Mouse (Mus musculus) embryonic facial prominence, embryonic 10.5 days (tissue): ENCODE results near the gene Ccser1. TPM values are rescaled to one million over a fixed set of nuclear protein-coding genes. Genes with fewer than 3 reads are reported as not detected.

Source experiments
- DNase-seq: peaks from one replicate; pipeline ENCODE4 v3.0.0-alpha.2; 2017; ENCODE audit warnings: low spot score
- H3K27ac ChIP-seq: fragments of 300-500 bp; sonication (generic); replicated peaks from 2 replicates; pipeline ENCODE4 v1.5.1; 2016; ENCODE audit warnings: mild to moderate bottlenecking
- H3K27me3 ChIP-seq: fragments of 300-500 bp; sonication (generic); replicated peaks from 2 replicates; pipeline ENCODE4 v1.6.1; 2016; ENCODE audit warnings: low read depth, mild to moderate bottlenecking; ENCODE audit not compliant: poor library complexity, severe bottlenecking
- H3K36me3 ChIP-seq: fragments of 300-500 bp; sonication (generic); replicated peaks from 2 replicates; pipeline ENCODE4 v1.6.1; 2016; ENCODE audit warnings: mild to moderate bottlenecking, moderate library complexity
- H3K4me1 ChIP-seq: fragments of 300-500 bp; sonication (generic); 2 replicates; pipeline ENCODE4 v1.6.1; 2016
- H3K4me3 ChIP-seq: fragments of 300-500 bp; sonication (generic); 2 replicates; pipeline ENCODE4 v1.5.1; 2016; ENCODE audit warnings: mild to moderate bottlenecking, moderate library complexity
- H3K9me3 ChIP-seq: fragments of 300-500 bp; sonication (generic); 2 replicates; pipeline ENCODE4 v1.6.1; 2016; ENCODE audit warnings: mild to moderate bottlenecking
- WGBS: fragments of 180-500 bp; shearing (Covaris S2); methylation state at CpG from one replicate; pipeline ENCODE4 v1.1.7; 2016; 5-methylcytosine and 5-hydroxymethylcytosine counted together
- polyA plus RNA-seq: library from polyadenylated mRNA; unstranded; fragments of >200 nt; fragmentation: Nextera tagmentation; extraction: Ambion mirVana; gene quantifications from 2 replicates; pipeline ENCODE4 v1.2.1, GENCODE M21; 2016

The Ccser1 gene
- 2.9 and 4.3 TPM in 2 replicates for polyA plus RNA-seq

GRCm38 (mm10) chr6:61179949-61180755 lies at the start of gene Ccser1:
TSS of gene Ccser1 (plus strand) at chr6:61180324.
- H3K27ac ChIP-seq, result peak within 1 kb of the TSS; percentile 85
- H3K36me3 ChIP-seq, result no peaks in the 10 kb centered on the region
- 1% methylated on average over 105 of the region's 105 CpGs for WGBS
- H3K4me3 ChIP-seq, result peak within 1 kb of the TSS; percentile 83
- no peaks in the 10 kb centered on the region for H3K9me3 ChIP-seq
- H3K27me3 ChIP-seq, result peaks cover 30% of the 10 kb centered on the region
- DNase-seq, result peak; percentile 78
- H3K4me1 ChIP-seq, result peaks cover 25% of the 10 kb centered on the region

- Histone ChIP-seq H3K9me3 (no peaks in the 10 kb centered on the region; the same call in 1 of the 2 replicates), H3K27ac (no peak overlapping the region), H3K4me3 (no peak overlapping the region), H3K4me1 (no peaks in the 10 kb centered on the region), H3K36me3 (no peaks in the 10 kb centered on the region), H3K27me3 (no peaks in the 10 kb centered on the region)
- DNase-seq, result no peak
- WGBS, result 93% methylated on average over 2 of the region's 2 CpGs
These were observed 43.7 kb upstream of the Ccser1 start for GRCm38 (mm10) chr6:61136436-61136835.

GRCm38 (mm10) chr6:61143031-61143430 lies 37.1 kb upstream of the Ccser1 start:
- no peaks in the 10 kb centered on the region for H3K36me3 ChIP-seq
- WGBS, result 78% methylated on average over 1 of the region's 1 CpGs
- no peaks in the 10 kb centered on the region for H3K27me3 ChIP-seq
- H3K27ac ChIP-seq, result no peak overlapping the region
- no peaks in the 10 kb centered on the region for H3K9me3 ChIP-seq
- H3K4me1 ChIP-seq, result no peaks in the 10 kb centered on the region
- H3K4me3 ChIP-seq, result no peak overlapping the region
- DNase-seq, result no peak

- no peak overlapping the region for H3K4me3 ChIP-seq
- DNase-seq, result no peak
- no peak overlapping the region for H3K27ac ChIP-seq
- no peaks in the 10 kb centered on the region for H3K9me3 ChIP-seq
- peaks cover 28% of the 10 kb centered on the region for H3K4me1 ChIP-seq
- no peaks in the 10 kb centered on the region for H3K27me3 ChIP-seq
- WGBS, result 84% methylated on average over 3 of the region's 3 CpGs
- no peaks in the 10 kb centered on the region for H3K36me3 ChIP-seq
These were observed 27.2 kb upstream of the Ccser1 start for GRCm38 (mm10) chr6:61152924-61153323.

- Histone ChIP-seq H3K27ac (no peak overlapping the region), H3K4me1 (peaks cover 28% of the 10 kb centered on the region), H3K27me3 (no peaks in the 10 kb centered on the region), H3K4me3 (no peak overlapping the region), H3K36me3 (no peaks in the 10 kb centered on the region), H3K9me3 (no peaks in the 10 kb centered on the region)
- DNase-seq, result no peak
- WGBS, result 42% methylated on average over 6 of the region's 6 CpGs
These were observed 25.5 kb upstream of the Ccser1 start for GRCm38 (mm10) chr6:61154654-61155053.

GRCm38 (mm10) chr6:61155059-61155629 lies 25.0 kb upstream of the Ccser1 start:
- H3K27ac ChIP-seq, result no peak overlapping the region
- no peaks in the 10 kb centered on the region for H3K27me3 ChIP-seq
- H3K4me1 ChIP-seq, result peaks cover 28% of the 10 kb centered on the region
- 53% methylated on average over 8 of the region's 8 CpGs for WGBS
- H3K36me3 ChIP-seq, result no peaks in the 10 kb centered on the region
- no peaks in the 10 kb centered on the region for H3K9me3 ChIP-seq
- no peak for DNase-seq
- H3K4me3 ChIP-seq, result no peak overlapping the region

- H3K9me3 ChIP-seq, result no peaks in the 10 kb centered on the region
- no peaks in the 10 kb centered on the region for H3K27me3 ChIP-seq
- H3K27ac ChIP-seq, result no peak overlapping the region
- H3K4me1 ChIP-seq, result peaks cover 24% of the 10 kb centered on the region
- DNase-seq, result no peak
- H3K36me3 ChIP-seq, result no peaks in the 10 kb centered on the region
- H3K4me3 ChIP-seq, result no peak overlapping the region
These were observed 24.4 kb upstream of the Ccser1 start for GRCm38 (mm10) chr6:61155718-61156117.

GRCm38 (mm10) chr6:61162117-61162516 lies 18.0 kb upstream of the Ccser1 start:
- no peak for DNase-seq
- Histone ChIP-seq H3K36me3 (no peaks in the 10 kb centered on the region), H3K9me3 (no peaks in the 10 kb centered on the region), H3K27me3 (no peaks in the 10 kb centered on the region), H3K4me1 (no peaks in the 10 kb centered on the region), H3K27ac (no peak overlapping the region), H3K4me3 (no peak overlapping the region)

GRCm38 (mm10) chr6:61166891-61167290 lies 13.2 kb upstream of the Ccser1 start:
- DNase-seq, result no peak
- H3K36me3 ChIP-seq, result no peaks in the 10 kb centered on the region
- no peaks in the 10 kb centered on the region for H3K9me3 ChIP-seq
- no peaks in the 10 kb centered on the region for H3K4me1 ChIP-seq
- no peak overlapping the region for H3K4me3 ChIP-seq
- no peaks in the 10 kb centered on the region for H3K27me3 ChIP-seq
- WGBS, result 91% methylated on average over 1 of the region's 1 CpGs
- H3K27ac ChIP-seq, result no peak overlapping the region

- no peak for DNase-seq
- Histone ChIP-seq H3K36me3 (no peaks in the 10 kb centered on the region), H3K27ac (no peak overlapping the region), H3K27me3 (peaks cover 20% of the 10 kb centered on the region), H3K4me3 (no peak overlapping the region), H3K4me1 (peaks cover 21% of the 10 kb centered on the region), H3K9me3 (no peaks in the 10 kb centered on the region)
- 79% methylated on average over 1 of the region's 1 CpGs for WGBS
These were observed 4.0 kb upstream of the Ccser1 start for GRCm38 (mm10) chr6:61176126-61176525.

- Histone ChIP-seq H3K27me3 (peaks cover 30% of the 10 kb centered on the region), H3K27ac (no peak overlapping the region), H3K36me3 (no peaks in the 10 kb centered on the region), H3K9me3 (no peaks in the 10 kb centered on the region), H3K4me3 (no peak overlapping the region), H3K4me1 (peaks cover 25% of the 10 kb centered on the region)
- no peak for DNase-seq
- 76% methylated on average over 7 of the region's 7 CpGs for WGBS
These were observed 2.6 kb upstream of the Ccser1 start for GRCm38 (mm10) chr6:61177476-61177875.

- Histone ChIP-seq H3K4me3 (peak overlapping the region; percentile 83), H3K27ac (peak overlapping the region; percentile 85; the same call in 1 of the 2 replicates), H3K36me3 (no peaks in the 10 kb centered on the region), H3K4me1 (peaks cover 25% of the 10 kb centered on the region), H3K27me3 (peaks cover 30% of the 10 kb centered on the region), H3K9me3 (no peaks in the 10 kb centered on the region)
- DNase-seq, result no peak
- 2% methylated on average over 5 of the region's 5 CpGs for WGBS
These were observed 529 bp upstream of the Ccser1 start for GRCm38 (mm10) chr6:61179641-61179948.

GRCm38 (mm10) chr6:61180756-61181191 lies 650 bp downstream of the Ccser1 start:
- peak overlapping the region; percentile 85 for H3K27ac ChIP-seq
- peak overlapping the region; percentile 83 for H3K4me3 ChIP-seq
- no peaks in the 10 kb centered on the region for H3K9me3 ChIP-seq
- H3K4me1 ChIP-seq, result peaks cover 25% of the 10 kb centered on the region
- DNase-seq, result peak; percentile 47
- under 1% methylated on average over 42 of the region's 42 CpGs for WGBS
- H3K36me3 ChIP-seq, result no peaks in the 10 kb centered on the region
- peaks cover 30% of the 10 kb centered on the region for H3K27me3 ChIP-seq
